10 mouse cellular contexts compared by ENCODE assay signal in the genomic region with DNA sequence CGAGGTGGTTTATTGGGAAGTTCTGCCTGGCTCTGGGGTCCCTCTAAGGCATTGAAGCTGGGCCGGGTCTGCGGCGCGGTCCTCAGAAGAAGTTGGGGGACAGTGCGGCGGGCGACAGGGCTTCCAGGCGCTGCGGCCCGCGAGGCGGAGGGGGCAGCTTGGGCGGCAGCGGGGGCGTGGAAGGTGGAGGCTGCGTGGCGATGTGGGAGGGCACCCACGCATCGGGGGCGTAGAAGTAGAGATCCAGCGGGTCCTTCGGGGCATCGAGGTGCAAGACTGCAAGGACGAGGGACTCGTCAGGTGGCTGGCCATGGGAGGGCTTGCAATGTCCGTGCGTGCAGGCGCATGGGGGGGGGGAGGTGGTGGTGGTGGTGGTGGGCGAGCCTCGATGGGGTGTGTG. TPM values are rescaled to one million over a fixed set of nuclear protein-coding genes. Genes with fewer than 3 reads are reported as not detected.
DNase-seq lines count a peak whose midpoint lies in the region; ATAC-seq and TF ChIP-seq lines count a peak whose summit lies in the region.
"Had no signal": no experiment of that assay in that cellular context is flagged by ENCODE, and none has a peak within 500 bp of the region (broad histone marks: within the 10 kb centered on the region; RNA-seq: fewer than 3 reads in every experiment).

No protein-coding gene starts in this region.

- WGBS in kidney, embryonic 14.5 days, result 2% methylated on average over 30 of the region's 31 CpGs
- 3% methylated on average over 31 of the region's 31 CpGs for WGBS in embryonic facial prominence, embryonic 12.5 days
- WGBS in forebrain, postnatal 0 days, result 6% methylated on average over 26 of the region's 31 CpGs
- WGBS in midbrain, embryonic 14.5 days, result 2% methylated on average over 31 of the region's 31 CpGs

- peaks cover 79% of the 10 kb centered on the region for H3K27me3 ChIP-seq in kidney, embryonic 14.5 days (ENCODE audit: control insufficient read depth, insufficient read depth, low read length)
- peaks cover 92% of the 10 kb centered on the region for H3K27me3 ChIP-seq in embryonic facial prominence, embryonic 12.5 days
- peaks cover 71% of the 10 kb centered on the region for H3K27me3 ChIP-seq in forebrain, postnatal 0 days (ENCODE audit: insufficient read depth, low read length)
- H3K27me3 ChIP-seq in midbrain, embryonic 14.5 days (ENCODE audit: control insufficient read depth, insufficient read depth, low read length), result peaks cover 75% of the 10 kb centered on the region

- no peak for DNase-seq in kidney, adult 11 months
- DNase-seq in forebrain, postnatal 0 days, result no peak
- DNase-seq in midbrain, embryonic 14.5 days, result no peak
- no peak for DNase-seq in ovary, postnatal 14 days (ENCODE audit: low spot score)
- DNase-seq: kidney, adult 18-20 months; liver, embryonic 13.5 days had no signal

- H3K4me1 ChIP-seq in kidney, embryonic 14.5 days (ENCODE audit: control insufficient read depth, insufficient read depth, low read length), result peaks cover 5% of the 10 kb centered on the region; the same call in 1 of the 2 replicates
- H3K4me1 ChIP-seq in embryonic facial prominence, embryonic 12.5 days, result peaks cover 12% of the 10 kb centered on the region
- H3K4me1 ChIP-seq in forebrain, postnatal 0 days (ENCODE audit: insufficient read depth), result no peaks in the 10 kb centered on the region; the same call in 1 of the 2 replicates
- 0 out of 2 replicates have a peak, but pooled peaks cover 4% of the 10 kb centered on the region for H3K4me1 ChIP-seq in midbrain, embryonic 14.5 days (ENCODE audit: control insufficient read depth, insufficient read depth, low read length)

- peak overlapping the region; percentile 21 for H3K4me3 ChIP-seq in kidney, embryonic 14.5 days (ENCODE audit: low read length)
- peak overlapping the region; percentile 18 for H3K4me3 ChIP-seq in embryonic facial prominence, embryonic 12.5 days
- peak overlapping the region; percentile 22 for H3K4me3 ChIP-seq in forebrain, postnatal 0 days (ENCODE audit: low read depth, low read length)
- peak overlapping the region; percentile 13; the same call in 1 of the 2 replicates for H3K4me3 ChIP-seq in midbrain, embryonic 14.5 days (replicated peaks; ENCODE audit: low read depth, low read length)
- H3K4me3 ChIP-seq: liver, embryonic 13.5 days had no signal

- peak overlapping the region; percentile 26 for H3K4me2 ChIP-seq in kidney, embryonic 14.5 days (replicated peaks; ENCODE audit: low read depth, low read length)
- H3K4me2 ChIP-seq in embryonic facial prominence, embryonic 12.5 days (replicated peaks), result peak overlapping the region; percentile 39
- H3K4me2 ChIP-seq in forebrain, postnatal 0 days (ENCODE audit: low read depth), result peak overlapping the region; percentile 36
- H3K4me2 ChIP-seq in midbrain, embryonic 14.5 days (ENCODE audit: low read length), result peak overlapping the region; percentile 31
- H3K4me2 ChIP-seq: liver, embryonic 13.5 days had no signal

- no peak for TF ChIP-seq CTCF in forebrain, postnatal 0 days (IDR thresholded peaks at IDR 0.05; ENCODE audit: low read depth)

- no peaks in the 10 kb centered on the region for H3K9me3 ChIP-seq in kidney, embryonic 14.5 days (ENCODE audit: control insufficient read depth, low read length)
- no peaks in the 10 kb centered on the region for H3K9me3 ChIP-seq in embryonic facial prominence, embryonic 12.5 days
- no peaks in the 10 kb centered on the region for H3K9me3 ChIP-seq in forebrain, postnatal 0 days (ENCODE audit: low read length)
- H3K9me3 ChIP-seq in midbrain, embryonic 14.5 days (ENCODE audit: control insufficient read depth, low read length), result no peaks in the 10 kb centered on the region

- H3K9ac ChIP-seq in kidney, embryonic 14.5 days (ENCODE audit: low read depth, low read length), result 0 out of 2 replicates have a peak overlapping the region, but pooled peaks have one; percentile 7
- 0 out of 2 replicates have a peak overlapping the region, but pooled peaks have one; percentile 10 for H3K9ac ChIP-seq in embryonic facial prominence, embryonic 12.5 days
- H3K9ac ChIP-seq in forebrain, postnatal 0 days, result 0 out of 2 replicates have a peak overlapping the region, but pooled peaks have one; percentile 6
- 0 out of 2 replicates have a peak overlapping the region, but pooled peaks have one; percentile 21 for H3K9ac ChIP-seq in midbrain, embryonic 14.5 days (replicated peaks; ENCODE audit: low read length)
- H3K9ac ChIP-seq: liver, embryonic 13.5 days had no signal

- no peak overlapping the region for H3K27ac ChIP-seq in kidney, embryonic 14.5 days (ENCODE audit: low read depth, low read length)
- H3K27ac ChIP-seq in embryonic facial prominence, embryonic 12.5 days, result no peak overlapping the region
- H3K27ac ChIP-seq in forebrain, postnatal 0 days (ENCODE audit: low read depth, low read length), result no peak overlapping the region
- no peak overlapping the region for H3K27ac ChIP-seq in midbrain, embryonic 14.5 days (replicated peaks; ENCODE audit: low read depth, low read length)
- H3K27ac ChIP-seq: liver, embryonic 13.5 days had no signal

- no peaks in the 10 kb centered on the region for H3K36me3 ChIP-seq in kidney, embryonic 14.5 days (ENCODE audit: control insufficient read depth, insufficient read depth, low read length)
- no peaks in the 10 kb centered on the region for H3K36me3 ChIP-seq in embryonic facial prominence, embryonic 12.5 days
- no peaks in the 10 kb centered on the region for H3K36me3 ChIP-seq in forebrain, postnatal 0 days (ENCODE audit: insufficient read depth)
- no peaks in the 10 kb centered on the region for H3K36me3 ChIP-seq in midbrain, embryonic 14.5 days (ENCODE audit: control insufficient read depth, insufficient read depth, low read length)
- H3K36me3 ChIP-seq: G1E; liver, embryonic 13.5 days had no signal

- ATAC-seq in kidney, embryonic 14.5 days (ENCODE audit: low FRiP score, low TSS enrichment), result no peak
- no peak for ATAC-seq in embryonic facial prominence, embryonic 12.5 days (ENCODE audit: insufficient number of reproducible peaks, insufficient read depth, low FRiP score, low TSS enrichment)
- ATAC-seq in forebrain, postnatal 0 days, result no peak
- no peak for ATAC-seq in midbrain, embryonic 14.5 days (ENCODE audit: low FRiP score, low TSS enrichment)
- ATAC-seq in megakaryocyte-erythroid progenitor cell, adult 5-6 weeks (replicated peaks; ENCODE audit: low FRiP score, low TSS enrichment, poor library complexity, severe bottlenecking), result no peak

RNA-seq across cellular contexts. Expression of a gene that starts 3.0 kb away (rescaled TPM):
- polyA plus RNA-seq in kidney, embryonic 14.5 days (2014; fragmentation: Nextera tagmentation; extraction: Ambion mirVana), result not detected in 2 replicates
- 0.39 and 0.56 TPM in 2 replicates for polyA plus RNA-seq in embryonic facial prominence, embryonic 12.5 days (2016; fragmentation: Nextera tagmentation; extraction: Ambion mirVana)
- total RNA-seq in forebrain, postnatal 0 days (2014; rRNA removed), result not detected in 2 replicates
- polyA plus RNA-seq in forebrain, postnatal 0 days (2015; fragmentation: Nextera tagmentation; extraction: Ambion mirVana), result 0.21 TPM in 1 of 2 replicates, not detected in the other
- not detected in 2 replicates for polyA plus RNA-seq in midbrain, embryonic 14.5 days (2014; fragmentation: Nextera tagmentation; extraction: Ambion mirVana)
- not detected in 2 replicates for total RNA-seq in megakaryocyte-erythroid progenitor cell, adult 5-6 weeks (2014; fragmentation: Nextera tagmentation)
- 1.9 TPM in 1 of 2 replicates, not detected in the other for total RNA-seq in megakaryocyte-erythroid progenitor cell, adult 5-6 weeks (2017)
- polyA plus RNA-seq: G1E; liver, embryonic 13.5 days had no signal

RNA-seq across cellular contexts. Expression of a gene that starts 4.4 kb away (rescaled TPM):
- polyA plus RNA-seq in kidney, embryonic 14.5 days (2014; fragmentation: Nextera tagmentation; extraction: Ambion mirVana), result not detected in 2 replicates
- polyA plus RNA-seq in embryonic facial prominence, embryonic 12.5 days (2016; fragmentation: Nextera tagmentation; extraction: Ambion mirVana), result not detected in 2 replicates
- total RNA-seq in forebrain, postnatal 0 days (2014; rRNA removed), result not detected in 2 replicates
- 0.34 and 0.48 TPM in 2 replicates for polyA plus RNA-seq in forebrain, postnatal 0 days (2015; fragmentation: Nextera tagmentation; extraction: Ambion mirVana)
- 0.68 and 1.4 TPM in 2 replicates for polyA plus RNA-seq in midbrain, embryonic 14.5 days (2014; fragmentation: Nextera tagmentation; extraction: Ambion mirVana)
- total RNA-seq in megakaryocyte-erythroid progenitor cell, adult 5-6 weeks (2014; fragmentation: Nextera tagmentation), result not detected in 2 replicates
- not detected in 2 replicates for total RNA-seq in megakaryocyte-erythroid progenitor cell, adult 5-6 weeks (2017)
- total RNA-seq: G1E had no signal
- polyA plus RNA-seq: G1E; liver, embryonic 13.5 days had no signal

RNA-seq across cellular contexts. Expression of a gene that starts 12.6 kb away (rescaled TPM):
- polyA plus RNA-seq in kidney, embryonic 14.5 days (2014; fragmentation: Nextera tagmentation; extraction: Ambion mirVana), result 0.10 and 0.28 TPM in 2 replicates
- 0.73 and 0.79 TPM in 2 replicates for polyA plus RNA-seq in embryonic facial prominence, embryonic 12.5 days (2016; fragmentation: Nextera tagmentation; extraction: Ambion mirVana)
- 71.4 and 87.5 TPM in 2 replicates for total RNA-seq in forebrain, postnatal 0 days (2014; rRNA removed)
- polyA plus RNA-seq in forebrain, postnatal 0 days (2015; fragmentation: Nextera tagmentation; extraction: Ambion mirVana), result 47.6 and 50.3 TPM in 2 replicates
- polyA plus RNA-seq in midbrain, embryonic 14.5 days (2014; fragmentation: Nextera tagmentation; extraction: Ambion mirVana), result 0.39 and 0.62 TPM in 2 replicates
- not detected in 2 replicates for total RNA-seq in megakaryocyte-erythroid progenitor cell, adult 5-6 weeks (2014; fragmentation: Nextera tagmentation)
- not detected in 2 replicates for total RNA-seq in megakaryocyte-erythroid progenitor cell, adult 5-6 weeks (2017)
- polyA plus RNA-seq: liver, embryonic 13.5 days had no signal

RNA-seq across cellular contexts. Expression of a gene that starts 22.0 kb away (rescaled TPM):
- polyA plus RNA-seq in kidney, embryonic 14.5 days (2014; fragmentation: Nextera tagmentation; extraction: Ambion mirVana), result 46.6 and 58.0 TPM in 2 replicates
- 43.8 and 45.2 TPM in 2 replicates for polyA plus RNA-seq in embryonic facial prominence, embryonic 12.5 days (2016; fragmentation: Nextera tagmentation; extraction: Ambion mirVana)
- 10.2 and 14.2 TPM in 2 replicates for total RNA-seq in forebrain, postnatal 0 days (2014; rRNA removed)
- 13.3 TPM in 2 replicates for polyA plus RNA-seq in forebrain, postnatal 0 days (2015; fragmentation: Nextera tagmentation; extraction: Ambion mirVana)
- polyA plus RNA-seq in midbrain, embryonic 14.5 days (2014; fragmentation: Nextera tagmentation; extraction: Ambion mirVana), result 21.2 and 24.1 TPM in 2 replicates
- 69.0 and 84.8 TPM in 2 replicates for total RNA-seq in megakaryocyte-erythroid progenitor cell, adult 5-6 weeks (2014; fragmentation: Nextera tagmentation)
- 19.1 and 22.1 TPM in 2 replicates for total RNA-seq in megakaryocyte-erythroid progenitor cell, adult 5-6 weeks (2017)

RNA-seq across cellular contexts. Expression of a gene that starts 22.3 kb away (rescaled TPM):
- 101 and 110 TPM in 2 replicates for polyA plus RNA-seq in kidney, embryonic 14.5 days (2014; fragmentation: Nextera tagmentation; extraction: Ambion mirVana)
- 90.4 and 93.0 TPM in 2 replicates for polyA plus RNA-seq in embryonic facial prominence, embryonic 12.5 days (2016; fragmentation: Nextera tagmentation; extraction: Ambion mirVana)
- 112 and 117 TPM in 2 replicates for total RNA-seq in forebrain, postnatal 0 days (2014; rRNA removed)
- polyA plus RNA-seq in forebrain, postnatal 0 days (2015; fragmentation: Nextera tagmentation; extraction: Ambion mirVana), result 74.3 and 80.4 TPM in 2 replicates
- 92.8 and 96.2 TPM in 2 replicates for polyA plus RNA-seq in midbrain, embryonic 14.5 days (2014; fragmentation: Nextera tagmentation; extraction: Ambion mirVana)
- 135 and 148 TPM in 2 replicates for total RNA-seq in megakaryocyte-erythroid progenitor cell, adult 5-6 weeks (2014; fragmentation: Nextera tagmentation)
- 39.0 and 61.3 TPM in 2 replicates for total RNA-seq in megakaryocyte-erythroid progenitor cell, adult 5-6 weeks (2017)

Comparison
In these comparisons a context has a peak if more than half of its experiments do, and no peak if none do; other contexts are left out.
1. RNA of a gene that starts 12.6 kb away (polyA plus RNA-seq): 47.6 to 50.3 TPM in forebrain, postnatal 0 days; 0.73 to 0.79 TPM in embryonic facial prominence, embryonic 12.5 days, 0.39 to 0.62 TPM in midbrain, embryonic 14.5 days and 0.10 to 0.28 TPM in kidney, embryonic 14.5 days; every median in the first group is over 10 times any median in the second.
2. Peak in every context shown above with its lines, with median percentiles within 50 percentile points of each other: H3K4me2 ChIP-seq, H3K4me3 ChIP-seq and H3K9ac ChIP-seq.